Mouse (Mus musculus): Measurements from ENCODE around the gene Rad51.

- TF ChIP-seq CTCF (IDR thresholded peaks at IDR 0.05; ENCODE audit: borderline replicate concordance, control insufficient read depth, extremely low read depth, insufficient read depth, low read length, poor library complexity) (peak; percentile 56; the same call in 1 of the 2 replicates), POLR2A (IDR thresholded peaks at IDR 0.05; ENCODE audit: control insufficient read depth, extremely low read depth, insufficient read depth, low read length, poor library complexity) (peak; percentile 49; the same call in 1 of the 2 replicates)
These were observed at the start of gene Rad51 for GRCm38 (mm10) chr2:119112438-119113112.

All from thymus, adult 2 months (tissue).